ENCODE assay signal across 8 mouse cellular contexts in genomic region chr1:56970740-56971141, GRCm38 (mm10). TPM values are rescaled to one million over a fixed set of nuclear protein-coding genes. Genes with fewer than 3 reads are reported as not detected.
DNase-seq lines count a peak whose midpoint lies in the region; ATAC-seq lines count a peak whose summit lies in the region.

No protein-coding gene starts in this region.

- H3K27me3 ChIP-seq in embryonic facial prominence, embryonic 14.5 days (replicated peaks; ENCODE audit: control insufficient read depth, insufficient read depth, low read length) = peaks cover 31% of the 10 kb centered on the region
- H3K27me3 ChIP-seq in kidney, embryonic 16.5 days (ENCODE audit: insufficient read depth, low read length) = peaks cover 48% of the 10 kb centered on the region
- H3K27me3 ChIP-seq in midbrain, embryonic 15.5 days (replicated peaks) = peaks cover 43% of the 10 kb centered on the region

- no peaks in the 10 kb centered on the region for H3K36me3 ChIP-seq in embryonic facial prominence, embryonic 14.5 days (ENCODE audit: control insufficient read depth, insufficient read depth, low read length)
- H3K36me3 ChIP-seq in kidney, embryonic 16.5 days (ENCODE audit: insufficient read depth, low read length) = no peaks in the 10 kb centered on the region
- no peaks in the 10 kb centered on the region for H3K36me3 ChIP-seq in midbrain, embryonic 15.5 days (replicated peaks)

- H3K27ac ChIP-seq in embryonic facial prominence, embryonic 14.5 days (replicated peaks; ENCODE audit: low read depth, low read length) = peak overlapping the region; percentile 95
- H3K27ac ChIP-seq in kidney, embryonic 16.5 days (ENCODE audit: low read length) = no peak overlapping the region
- H3K27ac ChIP-seq in midbrain, embryonic 15.5 days = no peak overlapping the region

- H3K9ac ChIP-seq in embryonic facial prominence, embryonic 14.5 days (ENCODE audit: low read depth, low read length) = peak overlapping the region; percentile 96
- peak overlapping the region; percentile 83 for H3K9ac ChIP-seq in kidney, embryonic 16.5 days (replicated peaks; ENCODE audit: low read length)
- 0 out of 2 replicates have a peak overlapping the region, but pooled peaks have one; percentile 26 for H3K9ac ChIP-seq in midbrain, embryonic 15.5 days

- no peak for ATAC-seq in embryonic facial prominence, embryonic 14.5 days (ENCODE audit: low read depth)
- no peak for ATAC-seq in kidney, embryonic 16.5 days (ENCODE audit: low FRiP score, low TSS enrichment)
- ATAC-seq in midbrain, embryonic 15.5 days (replicated peaks) = no peak

- H3K4me1 ChIP-seq in embryonic facial prominence, embryonic 14.5 days (ENCODE audit: control insufficient read depth, insufficient read depth, low read length) = no peaks in the 10 kb centered on the region
- peaks cover 27% of the 10 kb centered on the region for H3K4me1 ChIP-seq in kidney, embryonic 16.5 days (ENCODE audit: insufficient read depth, low read length)
- H3K4me1 ChIP-seq in midbrain, embryonic 15.5 days = peaks cover 43% of the 10 kb centered on the region

- H3K4me3 ChIP-seq in embryonic facial prominence, embryonic 14.5 days (ENCODE audit: low read depth, low read length) = peak overlapping the region; percentile 83
- H3K4me3 ChIP-seq in kidney, embryonic 16.5 days (ENCODE audit: low read length) = peak overlapping the region; percentile 76
- H3K4me3 ChIP-seq in midbrain, embryonic 15.5 days = peak overlapping the region; percentile 67

- peak; percentile 19 for DNase-seq in ovary, postnatal 36 days (ENCODE audit: low spot score)
- no peak for DNase-seq in ovary, postnatal 14 days (ENCODE audit: low spot score)
- DNase-seq in embryonic facial prominence, embryonic 14.5 days (ENCODE audit: low spot score) = no peak
- DNase-seq in layer of hippocampus, adult 9-11 months = no peak
- DNase-seq in testis, postnatal 14 days (ENCODE audit: low spot score) = no peak
- no peak for DNase-seq in urinary bladder, postnatal 14 days (ENCODE audit: low spot score)

- H3K9me3 ChIP-seq in embryonic facial prominence, embryonic 14.5 days (ENCODE audit: control insufficient read depth, low read length) = no peaks in the 10 kb centered on the region
- no peaks in the 10 kb centered on the region for H3K9me3 ChIP-seq in kidney, embryonic 16.5 days (ENCODE audit: low read length)
- no peaks in the 10 kb centered on the region for H3K9me3 ChIP-seq in midbrain, embryonic 15.5 days

- peak overlapping the region; percentile 76 for H3K4me2 ChIP-seq in embryonic facial prominence, embryonic 14.5 days (ENCODE audit: low read depth, low read length)
- H3K4me2 ChIP-seq in kidney, embryonic 16.5 days (replicated peaks; ENCODE audit: low read depth, low read length) = peak overlapping the region; percentile 98
- peak overlapping the region; percentile 100 for H3K4me2 ChIP-seq in midbrain, embryonic 15.5 days

- under 1% methylated on average over 20 of the region's 27 CpGs for WGBS in embryonic facial prominence, embryonic 14.5 days
- 0% methylated on average over 27 of the region's 27 CpGs for WGBS in kidney, embryonic 16.5 days
- under 1% methylated on average over 27 of the region's 27 CpGs for WGBS in midbrain, embryonic 15.5 days

RNA-seq across cellular contexts. Expression of gene Satb2, which starts 7.7 kb away (rescaled TPM):
- 13.6 and 16.0 TPM in 2 replicates for polyA plus RNA-seq in embryonic facial prominence, embryonic 14.5 days (2014; fragmentation: Nextera tagmentation; extraction: Ambion mirVana)
- 1.6 and 2.6 TPM in 2 replicates for polyA plus RNA-seq in kidney, embryonic 16.5 days (2015; fragmentation: Nextera tagmentation; extraction: Ambion mirVana)
- 0.80 and 1.2 TPM in 2 replicates for polyA plus RNA-seq in midbrain, embryonic 15.5 days (2015; fragmentation: Nextera tagmentation; extraction: Ambion mirVana)

Comparison
In these comparisons a context has a peak if more than half of its experiments do, and no peak if none do; other contexts are left out.
1. H3K9ac ChIP-seq: peak in every context shown above with its lines; median percentile 96 in embryonic facial prominence, embryonic 14.5 days; 83 in kidney, embryonic 16.5 days; 26 in midbrain, embryonic 15.5 days.